Mouse (Mus musculus): ENCODE results near the gene Nfkb1.

The Nfkb1 gene

GRCm38 (mm10) chr3:135703307-135703706, 12.0 kb upstream of the Nfkb1 start:
- DNase-seq (ENCODE audit: extremely low read depth, low read depth, low spot score), result no peak

GRCm38 (mm10) chr3:135702658-135703057, 11.3 kb upstream of the Nfkb1 start:
- DNase-seq (ENCODE audit: extremely low read depth, low read depth, low spot score), result no peak

GRCm38 (mm10) chr3:135699523-135700264, 8.3 kb upstream of the Nfkb1 start:
- no peak for DNase-seq (ENCODE audit: extremely low read depth, low read depth, low spot score)

- DNase-seq (ENCODE audit: extremely low read depth, low read depth, low spot score), result peak; percentile 68
These were observed 7.2 kb upstream of the Nfkb1 start for GRCm38 (mm10) chr3:135698466-135698975.

GRCm38 (mm10) chr3:135696262-135696661, 4.9 kb upstream of the Nfkb1 start:
- no peak for DNase-seq (ENCODE audit: extremely low read depth, low read depth, low spot score)

- no peak for DNase-seq (ENCODE audit: extremely low read depth, low read depth, low spot score)
These were observed 1.7 kb upstream of the Nfkb1 start for GRCm38 (mm10) chr3:135692999-135693398.

GRCm38 (mm10) chr3:135690568-135691190, 668 bp downstream of the Nfkb1 start:
- no peak for DNase-seq (ENCODE audit: extremely low read depth, low read depth, low spot score)

GRCm38 (mm10) chr3:135689773-135690567, 1.4 kb downstream of the Nfkb1 start:
- no peak for DNase-seq (ENCODE audit: extremely low read depth, low read depth, low spot score)

- no peak for DNase-seq (ENCODE audit: extremely low read depth, low read depth, low spot score)
These were observed 2.2 kb downstream of the Nfkb1 start for GRCm38 (mm10) chr3:135688970-135689772.

GRCm38 (mm10) chr3:135687965-135688364, 3.4 kb downstream of the Nfkb1 start:
- DNase-seq (ENCODE audit: extremely low read depth, low read depth, low spot score), result no peak

GRCm38 (mm10) chr3:135686419-135686818, 4.9 kb downstream of the Nfkb1 start:
- no peak for DNase-seq (ENCODE audit: extremely low read depth, low read depth, low spot score)

GRCm38 (mm10) chr3:135683275-135683674, 8.1 kb downstream of the Nfkb1 start:
- DNase-seq (ENCODE audit: extremely low read depth, low read depth, low spot score), result no peak

GRCm38 (mm10) chr3:135682240-135682639, 9.1 kb downstream of the Nfkb1 start:
- peak; percentile 40 for DNase-seq (ENCODE audit: extremely low read depth, low read depth, low spot score)

- no peak for DNase-seq (ENCODE audit: extremely low read depth, low read depth, low spot score)
These were observed 10.0 kb downstream of the Nfkb1 start for GRCm38 (mm10) chr3:135681272-135681783.

GRCm38 (mm10) chr3:135680213-135680843, 11.0 kb downstream of the Nfkb1 start:
- DNase-seq (ENCODE audit: extremely low read depth, low read depth, low spot score), result no peak

GRCm38 (mm10) chr3:135677064-135677463, 14.3 kb downstream of the Nfkb1 start:
- no peak for DNase-seq (ENCODE audit: extremely low read depth, low read depth, low spot score)

- DNase-seq (ENCODE audit: extremely low read depth, low read depth, low spot score), result peak; percentile 39
These were observed 15.0 kb downstream of the Nfkb1 start for GRCm38 (mm10) chr3:135676364-135676763.

- no peak for DNase-seq (ENCODE audit: extremely low read depth, low read depth, low spot score)
These were observed 15.9 kb downstream of the Nfkb1 start for GRCm38 (mm10) chr3:135675480-135675879.

- no peak for DNase-seq (ENCODE audit: extremely low read depth, low read depth, low spot score)
These were observed 16.5 kb downstream of the Nfkb1 start for GRCm38 (mm10) chr3:135674716-135675392.

Measured in fat pad, adult 2 months (tissue).